Mouse (Mus musculus) brain, adult 2 months (tissue): ENCODE measurements around the gene Faf2.
A peak's percentile ranks its signal among the peaks of the same experiment; 100 is the strongest.

ENCODE experiments used
- DNase-seq: peaks from one replicate; pipeline ENCODE4 v3.0.0; 2011; ENCODE audit warnings: low read depth, low spot score

Faf2 gene

DNA sequence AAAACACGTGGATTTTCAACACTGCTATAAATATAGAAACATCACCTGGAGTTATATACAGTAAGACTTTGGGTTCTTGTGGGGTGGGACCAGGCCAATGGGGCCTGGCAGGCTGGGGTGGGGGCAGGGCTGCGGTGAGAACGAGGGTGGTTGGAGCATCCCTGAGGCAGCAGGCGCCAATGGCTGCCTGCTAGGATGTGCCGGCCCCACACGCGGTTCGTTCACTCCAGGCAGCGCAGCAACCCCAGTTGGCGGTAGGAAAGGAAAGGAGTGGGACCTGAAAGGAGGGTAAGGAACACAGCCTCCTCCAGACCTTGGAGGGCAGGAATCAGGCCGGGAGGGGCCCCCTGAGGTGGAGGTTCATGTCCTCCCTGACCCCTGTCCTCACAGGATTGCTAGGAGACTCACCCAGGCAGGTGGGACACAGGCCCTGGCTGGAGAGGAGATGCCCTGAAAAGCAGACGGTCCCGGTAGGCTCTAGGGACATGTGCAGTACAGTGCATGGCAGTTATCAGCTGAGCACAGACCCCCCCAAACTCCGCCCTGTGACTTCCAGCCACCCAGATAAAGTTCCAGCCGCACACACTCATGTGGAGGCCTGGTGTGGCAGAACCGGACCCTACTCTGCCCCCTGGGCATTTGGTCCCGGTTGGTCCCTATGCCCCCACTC is 58.7 kb downstream of the Faf2 start:
- DNase-seq: no peak

DNA sequence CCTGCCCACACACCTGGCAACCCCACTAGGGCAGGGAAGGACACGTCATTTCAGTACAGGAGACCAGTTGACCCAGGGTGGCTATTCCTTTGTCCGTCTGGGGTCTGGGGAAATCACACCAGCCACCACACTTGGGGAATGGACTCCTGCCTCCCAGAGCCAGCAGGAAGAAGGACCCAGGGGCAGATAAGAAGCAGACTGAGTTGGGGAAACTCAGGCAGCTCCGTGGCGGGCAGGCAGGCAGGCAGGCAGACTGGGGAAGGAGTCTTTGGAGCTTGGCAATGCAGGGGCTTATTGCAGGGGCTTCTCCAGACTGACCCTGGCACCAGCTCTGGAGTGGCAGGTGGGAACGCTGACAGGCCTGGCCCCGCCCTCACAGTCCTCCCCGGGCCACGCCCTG is 59.7 kb downstream of the Faf2 start:
- DNase-seq: no peak

DNA sequence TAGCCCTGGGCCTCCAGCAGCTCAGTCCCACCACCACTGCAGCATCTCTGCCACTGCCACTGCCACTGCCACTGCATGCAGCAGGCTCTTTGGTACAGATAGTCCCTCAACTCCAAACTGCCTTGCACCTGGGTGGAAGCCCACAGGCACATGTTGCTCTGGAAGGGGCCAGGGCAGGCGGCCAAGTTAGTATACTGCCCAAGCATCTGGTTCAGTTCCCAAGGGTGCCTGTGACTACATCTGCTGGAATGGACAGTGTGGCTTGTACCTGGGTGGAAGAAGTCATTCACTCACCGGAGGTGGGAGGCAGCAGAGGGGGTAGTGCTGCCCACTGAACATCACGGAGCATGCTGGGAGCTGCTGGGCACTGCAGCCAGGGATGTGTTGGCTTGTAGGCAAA is 61.7 kb downstream of the Faf2 start:
- DNase-seq: no peak

DNA sequence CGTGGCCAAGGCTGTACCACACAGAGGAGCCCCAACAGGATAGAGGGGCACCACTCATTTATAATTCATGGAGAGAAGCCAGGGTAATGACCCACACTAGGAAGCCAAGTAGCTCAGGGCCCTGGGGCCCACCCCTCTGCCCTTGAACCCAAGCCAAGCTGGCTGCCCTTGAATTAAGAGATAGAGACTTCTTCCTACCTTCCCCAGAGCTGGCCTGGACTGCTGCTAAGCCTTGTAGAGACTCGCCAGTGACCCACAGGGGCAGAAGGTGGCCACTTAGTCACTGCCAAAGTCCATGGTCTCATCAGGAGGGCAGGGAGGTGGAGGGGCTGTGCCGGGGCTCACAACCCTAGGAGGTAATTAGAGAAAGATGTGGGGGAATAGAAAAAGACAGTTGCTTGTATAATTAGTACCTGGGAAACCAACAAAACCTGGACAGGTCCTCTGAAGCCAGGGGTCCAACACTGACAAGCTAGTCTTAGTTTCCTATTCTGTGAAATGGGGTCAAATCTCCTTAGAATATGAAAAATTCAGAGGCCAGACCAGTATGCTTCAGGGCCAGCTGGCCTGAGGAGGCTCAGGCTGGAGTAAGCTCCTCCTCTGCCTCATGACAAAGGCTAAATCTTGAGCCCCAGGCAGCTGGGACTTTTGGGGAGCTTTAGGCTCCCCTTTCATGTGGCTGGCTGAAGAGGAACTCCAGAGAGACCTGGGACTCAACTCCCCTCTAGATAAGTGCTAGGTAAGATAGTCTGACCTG is 62.7 kb downstream of the Faf2 start:
- DNase-seq: no peak

DNA sequence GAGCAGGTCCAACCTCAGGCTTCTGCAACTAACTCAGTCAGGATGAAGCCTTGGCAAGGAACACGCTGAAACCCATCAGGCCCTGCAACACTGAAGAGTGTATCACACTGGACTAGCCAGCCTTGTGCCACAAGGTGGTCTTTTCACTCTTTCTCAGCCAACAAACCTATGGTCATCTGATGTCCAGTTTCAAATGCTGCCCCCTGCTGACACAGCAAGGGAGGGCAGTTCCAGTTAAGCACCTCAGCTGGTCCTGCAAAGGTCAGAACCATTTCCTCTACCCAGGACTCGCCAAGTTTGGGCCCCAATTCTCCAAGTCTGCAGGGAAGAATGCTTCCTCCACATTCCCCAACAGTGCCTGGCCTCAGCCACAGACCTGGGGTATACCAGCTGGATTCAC is 63.6 kb downstream of the Faf2 start:
- DNase-seq: peak; percentile 27

DNA sequence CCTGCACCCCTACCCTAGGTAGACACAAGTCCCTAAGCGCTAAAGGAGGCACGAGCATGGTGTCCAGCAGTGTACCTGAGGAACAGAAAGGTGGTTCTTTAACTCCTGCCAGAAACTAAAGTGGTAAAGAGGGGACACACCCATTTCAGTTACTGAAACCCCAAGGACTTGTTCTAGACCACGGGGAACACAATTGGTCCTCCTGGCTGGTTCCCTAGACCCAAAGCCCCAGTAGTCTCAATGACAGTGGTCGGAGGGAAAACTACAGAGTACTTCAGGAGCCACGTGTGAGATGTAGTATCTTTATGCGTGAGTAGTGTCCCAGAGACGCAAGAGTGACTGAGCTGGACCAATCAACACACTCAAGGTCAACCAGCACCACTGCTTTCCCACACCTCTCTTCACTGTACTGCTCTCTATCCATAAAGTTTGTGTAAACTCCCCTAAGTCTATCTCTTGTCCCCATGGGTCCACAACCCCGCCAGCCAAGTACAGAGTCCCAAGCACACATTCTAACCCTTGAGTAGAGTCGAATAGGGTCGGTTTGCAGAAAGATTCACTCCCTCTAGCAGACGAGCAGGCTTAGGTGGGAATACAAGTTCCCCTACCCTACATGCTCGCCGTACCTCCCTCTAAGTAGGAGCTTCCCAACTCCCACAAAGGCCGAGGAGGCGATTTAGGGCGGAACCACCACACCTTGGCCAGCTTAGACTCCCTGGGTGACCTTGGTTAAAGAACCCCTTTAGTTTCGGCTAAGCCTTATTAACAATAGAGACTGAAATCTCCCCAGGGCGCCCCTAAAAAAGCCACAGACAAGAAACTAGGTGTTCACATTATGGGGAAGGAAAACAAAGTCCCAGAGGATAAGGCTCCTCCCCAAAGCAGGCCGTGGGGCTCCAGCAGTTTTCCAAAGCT is 64.8 kb downstream of the Faf2 start:
- no peak for DNase-seq

DNA sequence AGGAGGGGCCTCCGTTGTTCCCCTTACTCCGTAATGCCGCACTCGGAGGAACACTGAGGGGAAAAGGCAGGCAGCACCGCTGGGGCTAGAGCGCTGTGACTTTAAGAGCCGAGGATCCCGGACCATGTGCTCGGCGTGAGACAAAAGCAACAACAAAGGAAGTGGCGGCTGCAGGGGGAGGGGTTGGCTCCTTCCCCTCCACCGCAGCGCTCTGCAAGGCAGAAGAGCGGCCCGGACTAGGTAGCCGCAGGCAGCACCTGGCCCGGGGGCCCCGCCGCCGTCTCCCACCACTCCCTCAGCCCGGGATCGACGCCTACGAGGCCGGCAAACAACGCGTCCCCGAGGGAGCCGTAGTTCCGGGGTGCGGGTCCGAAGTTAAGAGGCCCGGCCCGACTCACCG is 65.5 kb downstream of the Faf2 start:
- peak; percentile 84 for DNase-seq

DNA sequence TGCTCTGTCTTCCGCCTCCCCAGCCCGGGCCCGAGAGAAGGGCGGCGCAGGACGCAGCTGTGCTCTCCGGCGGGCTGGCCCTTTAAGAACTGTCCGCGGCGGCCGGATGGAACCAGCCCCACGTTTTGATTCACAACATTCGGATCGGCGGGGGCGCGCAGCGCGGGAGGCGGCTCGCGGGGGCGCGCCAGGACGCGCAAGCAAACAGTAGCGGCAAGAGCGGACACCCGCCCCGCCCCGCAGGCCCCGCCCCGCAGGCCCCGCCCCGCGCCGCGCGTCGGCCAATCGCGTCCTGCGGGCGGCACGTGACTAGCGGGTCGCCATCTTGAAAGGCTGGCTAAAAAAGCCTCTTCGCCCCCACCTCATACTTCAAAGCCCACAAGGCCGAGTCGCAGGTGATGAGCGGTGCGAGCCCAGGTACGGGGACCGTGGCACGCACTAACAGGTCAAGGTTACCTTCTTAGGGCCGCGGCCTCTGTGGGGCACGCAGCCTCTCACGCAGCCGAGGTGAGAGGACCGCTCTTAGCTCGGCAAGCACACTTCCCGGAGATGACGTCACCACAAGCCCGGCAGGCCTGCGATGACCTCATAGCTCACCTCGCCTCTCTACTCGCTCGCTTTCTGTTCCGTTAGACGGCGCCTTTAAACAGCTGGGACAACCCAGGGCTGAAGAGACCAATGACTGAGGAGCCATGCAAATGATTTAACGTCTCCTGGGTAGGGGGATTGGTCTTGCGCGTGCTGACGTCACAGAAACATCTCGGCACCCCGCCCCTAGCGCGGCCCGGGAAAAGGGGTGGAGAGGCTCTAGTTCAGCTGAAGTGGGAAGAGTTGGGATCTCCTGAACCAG is 66.2 kb downstream of the Faf2 start:
- peak; percentile 98 for DNase-seq

DNA sequence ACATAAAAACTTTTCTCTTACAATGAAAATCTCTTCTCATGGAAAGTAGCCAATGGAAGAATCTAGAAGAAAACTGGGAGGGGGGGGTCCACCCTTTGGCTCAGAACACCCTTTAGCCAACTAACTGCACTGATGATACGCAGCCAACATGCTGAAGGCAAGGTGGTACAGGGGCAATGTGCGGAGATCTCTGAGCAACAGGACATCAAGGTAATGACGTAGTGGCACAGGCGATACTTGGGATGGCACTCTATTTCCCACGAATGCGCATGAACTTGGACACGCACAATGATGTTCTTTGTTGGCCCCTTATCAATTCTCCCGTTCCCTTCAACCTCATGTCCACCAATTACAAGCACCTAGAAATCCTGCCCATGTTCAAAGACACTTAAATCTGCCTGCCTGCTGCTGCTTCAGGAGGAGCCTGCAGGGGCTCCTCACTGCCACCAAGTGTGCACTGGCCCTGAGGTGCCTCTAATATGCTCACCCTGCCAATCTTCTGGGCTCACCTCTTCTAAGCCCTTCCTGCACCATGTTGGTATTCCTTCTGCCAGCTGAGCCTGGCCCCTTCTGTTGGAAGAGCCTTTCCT is 68.7 kb downstream of the Faf2 start:
- no peak for DNase-seq

DNA sequence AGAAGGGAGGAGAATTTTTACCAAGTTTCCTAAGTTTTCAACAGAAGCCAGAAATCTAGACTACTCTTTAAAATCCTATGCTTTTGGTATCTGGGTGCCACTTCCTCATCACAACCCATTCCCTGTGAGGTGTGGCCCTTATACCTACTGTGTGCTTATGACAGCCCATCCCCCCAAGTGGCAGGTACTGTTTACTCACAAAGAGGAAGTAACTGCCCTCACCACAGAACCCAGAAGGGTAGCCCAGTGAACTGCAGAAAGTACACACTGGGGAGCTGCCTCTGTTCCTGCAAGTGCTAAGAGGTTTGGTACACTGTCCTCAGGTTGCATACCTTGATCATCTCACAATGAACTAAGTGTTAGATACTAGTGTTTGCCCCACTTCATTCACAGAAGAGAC is 70.2 kb downstream of the Faf2 start:
- no peak for DNase-seq

DNA sequence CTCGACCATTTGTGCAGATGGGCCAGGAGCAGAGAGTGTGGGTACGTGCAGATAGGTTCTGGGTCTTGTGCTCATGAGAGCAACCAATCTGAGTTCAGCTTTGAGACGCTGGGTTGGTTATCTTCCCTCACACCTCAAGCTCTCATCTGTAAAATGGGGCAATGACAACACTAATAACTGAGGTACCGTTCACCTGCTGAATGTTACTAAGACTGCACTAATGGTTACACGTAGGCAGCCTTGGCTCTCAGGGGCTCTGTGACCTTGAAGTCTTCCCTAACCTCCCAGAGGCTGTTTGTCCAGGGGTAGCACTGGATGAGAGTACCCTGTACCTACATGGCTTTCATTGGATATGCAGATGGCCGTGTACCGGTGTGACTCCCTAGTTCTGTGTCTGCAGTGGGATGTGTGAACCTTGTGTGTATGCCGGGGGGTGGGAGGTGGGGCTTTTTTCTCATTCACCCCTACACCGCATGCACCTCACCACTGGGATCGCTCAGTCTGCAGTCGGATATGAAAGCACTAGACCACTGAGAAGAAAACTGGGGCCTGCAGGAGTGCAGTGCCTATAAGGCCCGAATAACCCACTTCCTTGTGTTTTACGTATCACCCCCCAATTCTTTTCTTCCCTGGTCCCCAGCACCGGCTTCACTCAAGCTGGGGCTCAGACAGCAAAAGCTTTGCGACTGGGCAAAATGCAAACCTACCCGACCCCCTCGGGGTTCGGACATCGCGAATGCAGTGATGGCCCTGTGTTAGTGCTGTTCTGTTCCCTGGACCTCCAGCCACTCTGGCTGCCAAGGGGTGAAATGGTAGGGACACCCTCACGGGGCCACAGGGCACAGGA is 71.3 kb downstream of the Faf2 start:
- peak; percentile 47 for DNase-seq

DNA sequence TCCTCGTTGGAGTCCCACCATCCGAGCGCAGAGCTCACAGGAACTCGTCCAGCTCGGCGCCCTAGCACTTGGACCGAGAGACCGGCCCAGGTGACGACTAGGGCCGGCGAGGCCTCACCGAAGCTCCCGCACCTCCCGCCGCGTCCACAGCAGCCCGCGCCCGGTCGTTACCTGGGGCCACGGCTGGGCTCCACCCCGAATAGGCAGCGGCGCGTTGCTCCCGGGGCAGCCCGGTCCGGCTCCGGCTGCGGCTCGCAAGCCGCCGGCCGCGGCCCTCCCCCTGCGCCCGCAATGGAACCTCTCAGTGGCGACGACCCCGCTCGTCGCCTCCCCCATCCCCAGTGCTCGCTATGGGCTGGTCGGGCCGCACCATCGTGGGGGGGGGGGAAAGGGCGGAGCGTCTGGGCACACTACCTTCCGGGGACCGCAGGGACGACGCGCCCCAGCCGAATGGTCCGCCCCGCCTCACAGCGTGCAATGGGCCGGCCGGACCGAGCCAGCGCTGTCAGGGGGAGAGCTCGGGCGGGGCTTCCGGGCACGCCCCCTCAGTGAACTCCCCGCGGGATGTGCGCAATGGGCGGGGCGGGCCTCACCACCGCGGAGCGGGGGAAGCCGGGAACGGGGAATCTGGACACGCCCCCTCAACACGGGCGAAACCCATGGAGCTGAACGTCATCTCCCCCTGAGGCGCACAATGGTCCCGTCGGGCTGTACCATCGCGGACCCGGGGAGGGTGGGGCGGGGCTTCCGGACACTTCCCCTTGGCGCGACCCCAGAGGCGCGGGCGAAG is 72.2 kb downstream of the Faf2 start, which contains the start of gene Rnf44:
Gene Rnf44, minus strand, starts transcription at position 350 of the 790 bp plus-strand sequence.
- peak; percentile 100 for DNase-seq

DNA sequence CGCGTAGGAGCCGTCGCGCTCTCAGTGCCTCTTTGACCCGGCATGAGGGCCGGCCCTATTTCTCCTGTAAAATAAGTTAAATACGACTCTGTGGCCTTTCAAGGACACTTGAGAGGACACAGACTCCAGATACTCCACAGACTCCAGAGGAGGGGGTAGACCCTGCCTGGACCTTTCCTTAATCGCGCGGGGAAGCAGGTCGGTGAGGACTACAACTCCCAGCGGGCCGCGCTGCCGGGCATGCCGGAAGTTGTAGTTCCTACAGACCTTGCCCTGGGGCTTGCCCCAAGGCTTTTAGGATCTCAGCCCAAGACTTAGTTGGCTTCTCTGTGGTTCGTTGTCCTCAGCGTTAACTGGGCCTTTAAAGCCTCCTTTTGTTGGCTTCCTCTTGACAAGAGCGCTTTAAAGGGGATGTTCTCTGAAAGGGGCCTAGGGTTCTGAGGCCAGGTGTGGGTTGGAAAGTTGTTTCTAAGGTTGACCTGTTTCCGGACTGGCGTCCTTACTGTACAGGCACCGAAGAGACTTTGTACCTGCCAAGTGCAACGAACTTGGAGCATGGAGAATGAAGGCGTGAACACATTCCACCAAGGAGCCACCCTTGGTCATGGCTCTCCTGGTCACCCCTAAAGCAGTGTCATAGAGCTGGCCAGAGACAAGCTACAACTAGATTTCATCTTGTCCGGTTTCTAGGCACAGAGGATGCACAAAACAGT is 72.9 kb downstream of the Faf2 start:
- DNase-seq: no peak

DNA sequence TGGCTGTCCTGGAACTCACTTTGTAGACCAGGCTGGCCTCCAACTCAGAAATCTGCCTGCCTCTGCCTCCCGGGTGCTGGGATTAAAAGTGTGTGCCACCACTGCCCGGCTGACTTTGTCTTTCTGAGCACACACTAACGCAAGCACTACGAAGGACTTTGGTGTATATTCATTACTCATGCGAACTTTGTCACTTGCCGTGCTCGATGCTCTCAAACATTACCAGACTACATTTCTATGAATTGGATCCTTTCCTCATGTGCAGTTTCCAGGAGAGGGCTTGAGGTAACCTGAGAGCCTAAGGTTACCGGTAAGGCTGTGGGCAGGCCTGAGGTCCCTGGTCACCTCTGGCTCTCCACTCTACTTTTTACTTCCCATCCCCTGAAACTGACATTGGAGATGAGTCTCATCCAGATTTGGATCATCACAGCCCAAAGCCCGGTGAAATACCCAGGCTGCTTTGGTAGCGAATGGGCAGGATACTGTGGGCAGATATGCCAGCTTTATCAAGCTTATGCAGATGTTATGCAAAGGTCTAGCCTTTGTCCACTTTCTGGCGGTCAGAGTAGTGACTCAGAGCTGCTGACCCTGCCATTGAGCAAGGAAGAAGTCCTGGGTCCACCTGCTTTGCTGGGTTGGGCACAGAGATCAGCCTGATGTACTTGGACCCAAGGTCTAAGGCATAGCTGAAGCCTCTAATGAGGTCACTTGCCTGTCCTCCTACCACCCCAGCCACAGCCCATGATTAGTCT is 74.1 kb downstream of the Faf2 start:
- no peak for DNase-seq

DNA sequence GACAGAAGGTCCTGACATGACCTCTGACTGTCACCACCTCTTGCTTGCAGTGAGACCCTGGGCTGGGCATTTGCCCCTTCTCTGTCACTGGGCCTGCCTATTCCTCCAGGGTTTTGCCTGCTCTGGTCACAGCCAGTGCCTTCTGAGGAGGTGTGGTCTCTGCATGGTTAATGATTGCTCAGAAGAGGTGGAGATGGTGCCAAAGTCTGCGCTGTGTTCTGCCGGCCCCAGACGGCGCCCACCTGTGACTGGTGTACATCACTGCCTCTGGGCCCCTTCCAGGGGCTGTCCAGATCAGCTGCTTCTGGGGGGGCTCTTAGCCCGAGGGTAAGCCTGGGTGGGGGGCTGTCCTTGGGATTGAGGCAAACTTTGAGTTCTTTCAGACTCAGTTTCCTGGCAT is 79.7 kb downstream of the Faf2 start, which contains the start of gene Cdhr2:
Gene Cdhr2, plus strand, starts transcription at position 219 of the 400 bp plus-strand sequence.
- DNase-seq: no peak

DNA sequence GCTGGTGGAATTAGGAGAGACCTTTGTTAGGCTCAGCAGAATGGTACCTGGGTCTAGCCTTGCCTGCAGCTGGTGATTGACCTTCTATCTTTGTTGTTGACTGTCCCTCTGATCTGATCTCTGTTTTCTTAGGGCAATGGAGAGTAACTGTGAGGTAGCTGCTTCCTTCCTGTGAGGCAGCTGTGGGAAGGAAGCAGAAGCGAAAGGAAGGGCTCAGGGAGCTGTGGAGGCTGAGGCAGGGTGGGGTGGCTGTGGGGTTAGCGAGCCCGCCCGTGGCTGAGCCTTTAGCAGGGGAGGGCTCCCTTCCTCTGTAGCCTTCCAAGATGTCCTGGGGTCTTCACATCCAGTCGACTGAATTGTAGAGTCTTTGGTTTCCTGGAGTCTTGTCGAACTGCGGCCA is 80.9 kb downstream of the Faf2 start:
- no peak for DNase-seq

DNA sequence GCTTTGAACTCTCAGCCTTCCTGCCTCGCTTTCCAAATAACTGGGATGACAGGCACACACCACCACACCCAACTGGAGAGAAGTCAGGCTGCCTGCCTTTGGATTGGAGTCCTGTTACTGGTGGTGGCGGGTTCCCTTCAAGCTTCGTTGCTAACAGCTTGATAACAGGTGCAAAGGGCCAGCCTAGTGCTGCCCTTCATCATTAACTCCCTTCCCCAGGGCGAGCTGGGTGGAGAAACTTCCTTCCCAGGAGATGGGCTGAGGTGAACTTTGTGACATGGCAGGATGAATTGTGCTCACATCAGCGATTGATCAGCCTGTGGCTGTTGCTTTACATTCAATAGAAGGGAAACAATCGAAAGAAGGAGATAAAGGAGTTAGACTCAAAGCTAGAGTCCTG is 83.3 kb downstream of the Faf2 start:
- no peak for DNase-seq

DNA sequence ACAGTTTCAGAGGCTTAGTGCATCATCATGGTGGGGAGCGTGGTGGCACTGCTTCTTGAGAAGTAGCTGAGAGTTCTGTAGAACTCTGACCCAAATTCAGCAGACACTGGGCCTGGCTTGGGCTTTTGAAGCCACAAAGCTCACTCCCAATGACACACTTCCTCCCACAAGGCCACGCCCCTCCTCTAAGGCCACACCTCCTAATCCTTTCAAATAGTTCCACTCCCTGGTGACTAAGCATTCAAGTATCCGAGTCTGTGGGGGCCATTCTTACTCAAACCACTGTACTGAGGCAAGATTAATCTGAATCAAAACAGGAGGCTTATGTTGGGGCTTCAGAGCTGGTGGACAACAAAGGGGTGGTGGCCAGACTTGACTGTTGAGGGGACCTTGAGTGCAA is 89.3 kb downstream of the Faf2 start:
- no peak for DNase-seq
